Mouse (Mus musculus): ENCODE measurements around the gene Frmd6. TPM values are rescaled to one million over a fixed set of nuclear protein-coding genes. Genes with fewer than 3 reads are reported as not detected.

The Frmd6 gene
- polyA plus RNA-seq, 1 experiment from 2014 or later: 13.3 TPM

DNA sequence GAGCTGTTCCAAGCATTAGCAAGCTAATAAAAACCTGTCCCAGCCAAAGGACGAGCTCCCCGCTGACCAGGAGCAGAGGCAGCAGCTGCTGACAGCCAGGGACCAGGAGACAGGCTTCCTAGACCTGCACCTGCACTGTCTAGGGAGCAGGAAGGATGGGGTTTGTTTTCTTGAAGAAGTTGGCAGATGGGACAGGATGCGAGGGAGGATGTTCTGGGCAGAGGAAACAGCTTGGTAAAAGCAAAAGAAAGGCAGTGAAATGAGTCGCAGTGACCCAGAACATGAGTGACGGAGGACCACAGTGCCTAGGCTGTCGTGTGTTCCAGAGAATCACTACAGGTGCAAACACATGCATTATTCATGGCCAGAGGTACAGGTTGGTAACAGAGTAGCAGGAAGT lies 27.7 kb downstream of the Frmd6 start:
- Histone ChIP-seq H3K27ac (no peak overlapping the region), H3K36me3 (ENCODE audit: inconsistent target) (no peaks in the 10 kb centered on the region), H3K79me2 (ENCODE audit: inconsistent target) (peaks cover 4% of the 10 kb centered on the region), H3K4me3 (ENCODE audit: inconsistent target) (no peak overlapping the region)
- WGBS (ENCODE audit: missing documents): 31% methylated on average over 6 of the region's 6 CpGs

GRCm38 (mm10) chr12:70855678-70856077 lies 30.4 kb downstream of the Frmd6 start:
- 43% methylated on average over 6 of the region's 6 CpGs for WGBS (ENCODE audit: missing documents)

GRCm38 (mm10) chr12:70856776-70857175 lies 31.5 kb downstream of the Frmd6 start:
- WGBS (ENCODE audit: missing documents): 94% methylated on average over 4 of the region's 4 CpGs
- Histone ChIP-seq H3K4me3 (ENCODE audit: inconsistent target) (no peak overlapping the region), H3K27ac (no peak overlapping the region), H3K36me3 (ENCODE audit: inconsistent target) (no peaks in the 10 kb centered on the region), H3K79me2 (ENCODE audit: inconsistent target) (no peaks in the 10 kb centered on the region)

More at GRCm38 (mm10) chr12:70855678-70856077, 30.4 kb downstream of the Frmd6 start:
- Histone ChIP-seq H3K4me3 (ENCODE audit: inconsistent target) (no peak overlapping the region), H3K27ac (no peak overlapping the region), H3K36me3 (ENCODE audit: inconsistent target) (no peaks in the 10 kb centered on the region), H3K79me2 (ENCODE audit: inconsistent target) (no peaks in the 10 kb centered on the region)

GRCm38 (mm10) chr12:70863281-70863680 lies 38.0 kb downstream of the Frmd6 start:
- WGBS (ENCODE audit: missing documents): 98% methylated on average over 7 of the region's 7 CpGs
- Histone ChIP-seq H3K79me2 (ENCODE audit: inconsistent target) (no peaks in the 10 kb centered on the region), H3K4me3 (ENCODE audit: inconsistent target) (no peak overlapping the region), H3K27ac (no peak overlapping the region), H3K36me3 (ENCODE audit: inconsistent target) (no peaks in the 10 kb centered on the region)

GRCm38 (mm10) chr12:70867780-70868179 lies 42.5 kb downstream of the Frmd6 start:
- no peaks in the 10 kb centered on the region for H3K36me3 ChIP-seq (ENCODE audit: inconsistent target)
- no peaks in the 10 kb centered on the region for H3K79me2 ChIP-seq (ENCODE audit: inconsistent target)
- H3K27ac ChIP-seq: no peak overlapping the region
- WGBS (ENCODE audit: missing documents): 91% methylated on average over 3 of the region's 3 CpGs
- no peak overlapping the region for H3K4me3 ChIP-seq (ENCODE audit: inconsistent target)

GRCm38 (mm10) chr12:70868190-70868987 lies 43.1 kb downstream of the Frmd6 start:
- H3K36me3 ChIP-seq (ENCODE audit: inconsistent target): no peaks in the 10 kb centered on the region
- WGBS (ENCODE audit: missing documents): 91% methylated on average over 7 of the region's 7 CpGs
- H3K27ac ChIP-seq: no peak overlapping the region
- no peaks in the 10 kb centered on the region for H3K79me2 ChIP-seq (ENCODE audit: inconsistent target)
- H3K4me3 ChIP-seq (ENCODE audit: inconsistent target): no peak overlapping the region

GRCm38 (mm10) chr12:70868988-70869291 lies 43.6 kb downstream of the Frmd6 start:
- Histone ChIP-seq H3K27ac (no peak overlapping the region), H3K4me3 (ENCODE audit: inconsistent target) (no peak overlapping the region), H3K36me3 (ENCODE audit: inconsistent target) (no peaks in the 10 kb centered on the region), H3K79me2 (ENCODE audit: inconsistent target) (no peaks in the 10 kb centered on the region)
- WGBS (ENCODE audit: missing documents): 91% methylated on average over 9 of the region's 9 CpGs

GRCm38 (mm10) chr12:70873544-70873943 lies 48.2 kb downstream of the Frmd6 start:
- Histone ChIP-seq H3K27ac (no peak overlapping the region), H3K36me3 (ENCODE audit: inconsistent target) (no peaks in the 10 kb centered on the region)
- WGBS (ENCODE audit: missing documents): 26% methylated on average over 6 of the region's 6 CpGs

DNA sequence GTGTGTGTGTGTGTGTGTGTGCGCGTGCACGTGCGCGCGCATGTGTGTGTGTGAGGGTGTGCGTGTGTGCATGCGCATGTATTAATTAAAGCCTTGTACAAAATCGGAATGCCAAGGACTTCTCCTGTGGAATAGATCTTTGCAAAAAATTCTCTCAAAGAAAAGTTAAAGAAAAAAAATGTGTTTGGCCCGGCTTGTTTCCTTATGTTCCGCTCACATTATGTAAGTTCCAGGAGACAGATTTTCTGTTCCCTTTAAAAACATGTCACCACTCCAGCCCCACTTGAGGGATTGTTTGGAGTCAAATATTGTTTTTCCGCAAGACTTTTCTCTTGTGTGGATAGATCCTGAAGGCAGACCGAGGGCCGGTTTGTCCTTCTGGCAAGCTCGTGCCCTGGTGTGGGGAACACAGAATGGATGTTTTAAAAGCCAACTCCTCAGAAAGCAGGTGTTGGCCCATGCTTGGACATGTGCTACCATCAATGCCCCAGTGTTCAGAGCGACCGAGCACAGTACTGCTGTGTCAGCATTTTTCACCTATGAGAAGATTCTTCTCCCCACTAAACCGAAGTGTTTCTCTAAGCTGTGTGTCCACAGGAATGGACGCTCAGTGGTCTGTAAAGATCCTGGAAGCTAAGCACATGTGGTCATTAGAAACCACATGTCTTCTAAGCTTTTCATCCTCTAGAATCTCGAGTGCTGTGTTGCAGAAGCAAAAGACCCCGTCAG lies 51.1 kb downstream of the Frmd6 start:
- 93% methylated on average over 21 of the region's 21 CpGs for WGBS (ENCODE audit: missing documents)

More at GRCm38 (mm10) chr12:70873544-70873943, 48.2 kb downstream of the Frmd6 start:
- Histone ChIP-seq H3K79me2 (ENCODE audit: inconsistent target) (no peaks in the 10 kb centered on the region), H3K4me3 (ENCODE audit: inconsistent target) (no peak overlapping the region)

GRCm38 (mm10) chr12:70877926-70878710 lies 52.8 kb downstream of the Frmd6 start:
- H3K36me3 ChIP-seq (ENCODE audit: inconsistent target): peaks cover 6% of the 10 kb centered on the region; the same call in 1 of the 2 replicates
- H3K27ac ChIP-seq: no peak overlapping the region
- H3K4me3 ChIP-seq (ENCODE audit: inconsistent target): no peak overlapping the region
- 96% methylated on average over 20 of the region's 20 CpGs for WGBS (ENCODE audit: missing documents)
- no peaks in the 10 kb centered on the region for H3K79me2 ChIP-seq (ENCODE audit: inconsistent target)

More for the DNA sequence above, 51.1 kb downstream of the Frmd6 start:
- peaks cover 5% of the 10 kb centered on the region; the same call in 1 of the 2 replicates for H3K36me3 ChIP-seq (ENCODE audit: inconsistent target)
- no peaks in the 10 kb centered on the region for H3K79me2 ChIP-seq (ENCODE audit: inconsistent target)
- no peak overlapping the region for H3K27ac ChIP-seq
- no peak overlapping the region for H3K4me3 ChIP-seq (ENCODE audit: inconsistent target)

DNA sequence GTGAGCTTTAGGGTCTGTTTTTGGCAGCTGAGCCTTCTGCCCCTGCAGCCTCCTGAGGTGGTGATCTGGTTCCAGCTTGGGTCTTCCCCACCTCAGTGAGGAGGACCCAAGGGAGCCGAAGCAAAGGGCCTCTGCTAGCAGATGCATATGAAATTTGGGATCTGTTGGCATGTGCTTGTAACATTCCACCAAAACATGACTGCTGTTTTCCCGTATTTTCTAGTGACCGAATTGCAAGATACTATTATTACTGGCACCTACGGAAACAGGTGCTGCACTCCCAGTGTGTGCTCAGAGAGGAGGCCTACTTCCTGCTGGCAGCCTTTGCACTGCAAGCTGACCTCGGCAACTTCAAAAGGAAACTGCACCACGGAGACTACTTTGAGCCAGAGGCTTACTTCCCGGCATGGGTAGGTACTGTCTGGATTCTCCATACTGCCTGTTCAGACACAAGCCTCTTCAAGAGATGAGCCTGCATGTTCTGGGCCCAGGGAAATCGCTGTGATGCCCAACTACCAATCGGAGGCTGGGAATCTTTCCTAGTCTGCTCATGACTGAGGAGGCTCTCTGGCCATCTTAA lies 55.2 kb downstream of the Frmd6 start:
- 52% methylated on average over 9 of the region's 9 CpGs for WGBS (ENCODE audit: missing documents)
- no peak overlapping the region for H3K27ac ChIP-seq
- peaks cover 6% of the 10 kb centered on the region; the same call in 1 of the 2 replicates for H3K36me3 ChIP-seq (ENCODE audit: inconsistent target)
- no peak overlapping the region for H3K4me3 ChIP-seq (ENCODE audit: inconsistent target)
- H3K79me2 ChIP-seq (ENCODE audit: inconsistent target): no peaks in the 10 kb centered on the region

DNA sequence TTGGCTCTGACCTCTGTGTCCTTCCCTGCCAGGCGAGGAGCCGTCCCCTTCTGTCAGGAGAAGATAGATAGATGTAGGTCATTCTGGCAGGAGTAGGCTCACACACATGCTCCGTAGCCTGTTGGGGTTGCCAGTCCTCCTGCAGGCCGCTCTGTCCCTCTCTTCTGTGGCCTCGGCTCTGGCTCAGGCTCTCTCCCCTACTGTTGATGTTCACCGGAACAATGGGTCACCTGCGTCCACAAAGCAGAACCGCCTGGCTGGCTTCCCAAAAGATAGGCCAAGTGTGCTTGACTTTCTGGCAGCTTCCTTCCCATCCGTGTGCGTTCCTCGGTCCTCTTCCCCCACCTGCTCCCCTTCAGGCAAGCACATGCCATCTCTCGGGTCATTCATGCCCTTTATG lies 56.0 kb downstream of the Frmd6 start:
- Histone ChIP-seq H3K27ac (no peak overlapping the region), H3K4me3 (ENCODE audit: inconsistent target) (no peak overlapping the region), H3K79me2 (ENCODE audit: inconsistent target) (no peaks in the 10 kb centered on the region), H3K36me3 (ENCODE audit: inconsistent target) (peaks cover 6% of the 10 kb centered on the region; the same call in 1 of the 2 replicates)
- 61% methylated on average over 12 of the region's 12 CpGs for WGBS (ENCODE audit: missing documents)

- Histone ChIP-seq H3K4me3 (ENCODE audit: inconsistent target) (no peak overlapping the region), H3K27ac (no peak overlapping the region), H3K79me2 (ENCODE audit: inconsistent target) (no peaks in the 10 kb centered on the region), H3K36me3 (ENCODE audit: inconsistent target) (peaks cover 6% of the 10 kb centered on the region; the same call in 1 of the 2 replicates)
- WGBS (ENCODE audit: missing documents): 21% methylated on average over 4 of the region's 4 CpGs
Measured at GRCm38 (mm10) chr12:70881854-70882253, 56.5 kb downstream of the Frmd6 start.

- 95% methylated on average over 9 of the region's 14 CpGs for WGBS (ENCODE audit: missing documents)
- Histone ChIP-seq H3K27ac (no peak overlapping the region), H3K79me2 (ENCODE audit: inconsistent target) (no peaks in the 10 kb centered on the region), H3K36me3 (ENCODE audit: inconsistent target) (peaks cover 6% of the 10 kb centered on the region; the same call in 1 of the 2 replicates), H3K4me3 (ENCODE audit: inconsistent target) (no peak overlapping the region)
Measured at GRCm38 (mm10) chr12:70883141-70883540, 57.8 kb downstream of the Frmd6 start.

Measured in macrophage (primary cell).